Mouse (Mus musculus): ENCODE results near the gene Klhdc9.
"Not testable (repeated sequence)": the region's sequence is repeated elsewhere in the genome, so short reads cannot be mapped to it uniquely, and the experiment has no call there.

Klhdc9 gene

GRCm38 (mm10) chr1:171329433-171330215, 31.0 kb downstream of the Klhdc9 start:
- H3K9me3 ChIP-seq (ENCODE audit: low read length): no peaks in the 10 kb centered on the region
- H3K4me1 ChIP-seq (replicated peaks; ENCODE audit: low read depth, low read length): peaks cover 75% of the 10 kb centered on the region
- no peaks in the 10 kb centered on the region for H3K27me3 ChIP-seq (ENCODE audit: insufficient read depth, low read length)
- no peak for TF ChIP-seq POU5F1 (IDR thresholded peaks at IDR 0.05; ENCODE audit: borderline replicate concordance, low read length)
- H3K36me3 ChIP-seq (ENCODE audit: insufficient read depth, low read length): peaks cover 48% of the 10 kb centered on the region
- H3K4me3 ChIP-seq (replicated peaks; ENCODE audit: low read length): peak overlapping the region; percentile 87

DNA sequence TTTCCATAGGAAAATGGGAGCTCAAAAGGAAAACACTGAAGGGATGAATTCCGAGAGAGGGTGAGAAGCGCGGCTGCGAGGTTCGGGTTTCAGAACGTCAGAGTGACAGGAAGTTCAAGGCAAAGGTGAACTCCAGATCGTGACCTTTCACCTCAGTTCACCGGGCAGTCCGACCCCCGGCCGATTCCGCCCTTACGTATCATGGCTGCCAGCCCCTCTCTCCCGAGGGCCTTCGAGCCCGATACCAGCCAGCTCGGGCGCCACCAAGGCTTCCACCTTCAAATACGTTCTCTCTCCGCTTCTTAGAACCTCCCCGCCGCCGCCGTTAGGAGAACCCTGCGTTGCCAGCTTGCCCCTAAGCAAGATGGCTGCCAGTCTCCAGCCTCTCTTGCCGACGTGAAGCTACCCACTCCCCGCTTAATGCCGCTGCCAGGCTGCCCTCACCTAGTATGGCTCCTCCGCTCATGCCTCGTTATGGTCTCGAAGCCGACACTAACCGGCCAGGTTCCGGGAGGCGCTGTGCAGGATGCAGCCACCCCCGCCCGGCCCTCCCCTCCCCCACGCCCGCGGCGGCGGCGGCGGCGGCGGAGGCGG, 31.7 kb downstream of the Klhdc9 start, which contains the start of gene Dedd:
Gene Dedd (plus strand): TSS at position 307 of the 594 bp plus-strand sequence.
- TF ChIP-seq NANOG (IDR thresholded peaks at IDR 0.05; ENCODE audit: borderline replicate concordance, low read length): no peak
- TF ChIP-seq CTCF (conservative IDR thresholded peaks at IDR 0.05; ENCODE audit: low read length): no peak
- TF ChIP-seq POU5F1 (IDR thresholded peaks at IDR 0.05; ENCODE audit: borderline replicate concordance, low read length): no peak
- peak within 1 kb of the TSS; percentile 87 for H3K4me3 ChIP-seq (replicated peaks; ENCODE audit: low read length)
- H3K27me3 ChIP-seq (ENCODE audit: insufficient read depth, low read length): no peaks in the 10 kb centered on the region
- H3K9me3 ChIP-seq (ENCODE audit: low read length): no peaks in the 10 kb centered on the region
- H3K36me3 ChIP-seq (ENCODE audit: insufficient read depth, low read length): peaks cover 41% of the 10 kb centered on the region
- peaks cover 73% of the 10 kb centered on the region for H3K4me1 ChIP-seq (replicated peaks; ENCODE audit: low read depth, low read length)

GRCm38 (mm10) chr1:171328244-171328643, 32.4 kb downstream of the Klhdc9 start:
- Histone ChIP-seq H3K4me1 (replicated peaks; ENCODE audit: low read depth, low read length) (peaks cover 73% of the 10 kb centered on the region), H3K27me3 (ENCODE audit: insufficient read depth, low read length) (no peaks in the 10 kb centered on the region), H3K4me3 (replicated peaks; ENCODE audit: low read length) (peak overlapping the region; percentile 87), H3K36me3 (ENCODE audit: insufficient read depth, low read length) (peaks cover 34% of the 10 kb centered on the region), H3K9me3 (ENCODE audit: low read length) (no peaks in the 10 kb centered on the region)
- TF ChIP-seq POU5F1 (IDR thresholded peaks at IDR 0.05; ENCODE audit: borderline replicate concordance, low read length) (no peak), NANOG (IDR thresholded peaks at IDR 0.05; ENCODE audit: borderline replicate concordance, low read length) (no peak), CTCF (conservative IDR thresholded peaks at IDR 0.05; ENCODE audit: low read length) (no peak)

DNA sequence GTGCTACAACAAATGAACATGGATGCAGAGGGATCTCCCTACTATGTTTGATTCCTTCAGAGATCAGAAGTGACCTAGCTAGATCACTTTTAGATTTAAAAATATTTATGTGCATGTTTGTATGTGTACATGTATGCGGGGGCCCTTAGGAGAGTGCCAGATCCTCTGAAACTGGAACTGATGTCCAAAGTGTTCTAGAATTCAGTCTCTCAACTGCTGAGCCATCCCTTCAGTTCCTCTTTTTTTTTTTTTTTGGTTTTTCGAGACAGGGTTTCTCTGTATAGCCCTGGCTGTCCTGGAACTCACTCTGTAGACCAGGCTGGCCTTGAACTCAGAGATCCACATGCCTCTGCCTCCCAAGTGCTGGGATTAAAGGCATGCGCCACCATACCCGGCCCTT, 34.0 kb downstream of the Klhdc9 start:
- Histone ChIP-seq H3K4me1 (replicated peaks; ENCODE audit: low read depth, low read length) (peaks cover 73% of the 10 kb centered on the region), H3K36me3 (ENCODE audit: insufficient read depth, low read length) (peaks cover 23% of the 10 kb centered on the region)
- not testable (repeated sequence) for H3K4me3 ChIP-seq (replicated peaks; ENCODE audit: low read length); H3K27me3 ChIP-seq (ENCODE audit: insufficient read depth, low read length); H3K9me3 ChIP-seq (ENCODE audit: low read length)

- peaks cover 74% of the 10 kb centered on the region for H3K4me1 ChIP-seq (replicated peaks; ENCODE audit: low read depth, low read length)
- H3K36me3 ChIP-seq (ENCODE audit: insufficient read depth, low read length): peaks cover 23% of the 10 kb centered on the region
- H3K4me3 ChIP-seq (replicated peaks; ENCODE audit: low read length): no peak overlapping the region
- TF ChIP-seq CTCF (conservative IDR thresholded peaks at IDR 0.05; ENCODE audit: low read length) (no peak), NANOG (IDR thresholded peaks at IDR 0.05; ENCODE audit: borderline replicate concordance, low read length) (no peak)
- no peaks in the 10 kb centered on the region for H3K9me3 ChIP-seq (ENCODE audit: low read length)
- H3K27me3 ChIP-seq (ENCODE audit: insufficient read depth, low read length): no peaks in the 10 kb centered on the region
Observed at GRCm38 (mm10) chr1:171325571-171325970, 35.0 kb downstream of the Klhdc9 start.

GRCm38 (mm10) chr1:171322012-171322411, 38.6 kb downstream of the Klhdc9 start:
- Histone ChIP-seq H3K9me3 (ENCODE audit: low read length) (no peaks in the 10 kb centered on the region), H3K27me3 (ENCODE audit: insufficient read depth, low read length) (no peaks in the 10 kb centered on the region), H3K4me1 (replicated peaks; ENCODE audit: low read depth, low read length) (peaks cover 71% of the 10 kb centered on the region), H3K4me3 (replicated peaks; ENCODE audit: low read length) (0 out of 2 replicates have a peak overlapping the region, but pooled peaks have one; percentile 35), H3K36me3 (ENCODE audit: insufficient read depth, low read length) (peaks cover 17% of the 10 kb centered on the region)
- TF ChIP-seq CTCF (conservative IDR thresholded peaks at IDR 0.05; ENCODE audit: low read length): no peak
- TF ChIP-seq POU5F1 (IDR thresholded peaks at IDR 0.05; ENCODE audit: borderline replicate concordance, low read length): no peak
- no peak for TF ChIP-seq NANOG (IDR thresholded peaks at IDR 0.05; ENCODE audit: borderline replicate concordance, low read length)

- no peaks in the 10 kb centered on the region for H3K27me3 ChIP-seq (ENCODE audit: insufficient read depth, low read length)
- H3K4me1 ChIP-seq (replicated peaks; ENCODE audit: low read depth, low read length): peaks cover 71% of the 10 kb centered on the region
- H3K4me3 ChIP-seq (replicated peaks; ENCODE audit: low read length): no peak overlapping the region
- peak; percentile 55 for TF ChIP-seq CTCF (conservative IDR thresholded peaks at IDR 0.05; ENCODE audit: low read length)
- TF ChIP-seq NANOG (IDR thresholded peaks at IDR 0.05; ENCODE audit: borderline replicate concordance, low read length): no peak
- no peaks in the 10 kb centered on the region for H3K9me3 ChIP-seq (ENCODE audit: low read length)
- peaks cover 15% of the 10 kb centered on the region for H3K36me3 ChIP-seq (ENCODE audit: insufficient read depth, low read length)
Observed at GRCm38 (mm10) chr1:171321415-171321814, 39.2 kb downstream of the Klhdc9 start.

DNA sequence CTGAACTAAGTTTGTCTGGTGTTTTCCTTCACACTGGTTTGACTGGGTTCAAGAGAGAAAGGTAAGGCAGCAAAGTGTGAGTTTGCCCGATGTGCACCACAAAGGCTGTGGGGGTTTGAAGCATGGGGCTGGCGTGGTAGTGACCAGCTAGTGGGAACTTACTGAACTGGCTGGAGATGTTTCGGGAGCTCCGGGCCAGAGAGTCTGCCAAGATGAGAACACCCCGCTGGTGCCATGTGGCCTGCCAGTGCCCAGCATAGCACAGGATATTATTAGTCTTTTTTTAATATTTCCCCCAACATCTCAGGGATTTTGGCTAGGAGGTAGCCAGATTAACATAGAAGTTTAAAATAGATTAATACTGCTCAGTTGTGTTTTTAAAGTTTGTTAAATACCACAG, 40.4 kb downstream of the Klhdc9 start:
- Histone ChIP-seq H3K36me3 (ENCODE audit: insufficient read depth, low read length) (peaks cover 3% of the 10 kb centered on the region), H3K27me3 (ENCODE audit: insufficient read depth, low read length) (no peaks in the 10 kb centered on the region), H3K9me3 (ENCODE audit: low read length) (no peaks in the 10 kb centered on the region), H3K4me1 (replicated peaks; ENCODE audit: low read depth, low read length) (peaks cover 59% of the 10 kb centered on the region), H3K4me3 (replicated peaks; ENCODE audit: low read length) (peak overlapping the region; percentile 87)
- TF ChIP-seq POU5F1 (IDR thresholded peaks at IDR 0.05; ENCODE audit: borderline replicate concordance, low read length): no peak
- no peak for TF ChIP-seq NANOG (IDR thresholded peaks at IDR 0.05; ENCODE audit: borderline replicate concordance, low read length)
- TF ChIP-seq CTCF (conservative IDR thresholded peaks at IDR 0.05; ENCODE audit: low read length): no peak

- peak; percentile 81 for TF ChIP-seq NANOG (IDR thresholded peaks at IDR 0.05; ENCODE audit: borderline replicate concordance, low read length)
- TF ChIP-seq CTCF (conservative IDR thresholded peaks at IDR 0.05; ENCODE audit: low read length): no peak
Observed at GRCm38 (mm10) chr1:171319748-171320147, 40.9 kb downstream of the Klhdc9 start.

More at GRCm38 (mm10) chr1:171319748-171320147, 40.9 kb downstream of the Klhdc9 start:
- Histone ChIP-seq H3K4me3 (replicated peaks; ENCODE audit: low read length) (peak overlapping the region; percentile 87), H3K4me1 (replicated peaks; ENCODE audit: low read depth, low read length) (peaks cover 55% of the 10 kb centered on the region), H3K36me3 (ENCODE audit: insufficient read depth, low read length) (no peaks in the 10 kb centered on the region), H3K27me3 (ENCODE audit: insufficient read depth, low read length) (no peaks in the 10 kb centered on the region), H3K9me3 (ENCODE audit: low read length) (no peaks in the 10 kb centered on the region)

Data from E14TG2a.4 (cell line).